Mouse (Mus musculus) kidney, adult 2 months (tissue): ENCODE measurements at regions not wholly inside any gene's neighbourhood (a gene's known extent, or its start where the extent isn't known, plus 50 kb on each side); places are given as distances from the start of the nearest gene placed in this dataset.

ENCODE experiments used
- CTCF ChIP-seq: fragments of 200-500 bp; conservative IDR thresholded peaks from 2 replicates; pipeline ENCODE4 v1.5.1; 2011; ENCODE audit warnings: low read depth, mild to moderate bottlenecking, control low read depth, low read length, moderate library complexity, mixed read lengths; ENCODE audit not compliant: insufficient read depth, insufficient read length
- POLR2A ChIP-seq: fragments of 200-500 bp; IDR thresholded peaks from one replicate; pipeline ENCODE4 v1.6.1; 2011; ENCODE audit warnings: low read depth, low read length, control low read depth

- TF ChIP-seq CTCF (no peak), POLR2A (no peak)
Observed at GRCm38 (mm10) chr14:105767100-105767499, 129.5 kb downstream of the Spry2 start.
